Mouse (Mus musculus): ENCODE results near the gene Uhmk1. TPM values are rescaled to one million over a fixed set of nuclear protein-coding genes. Genes with fewer than 3 reads are reported as not detected.

The Uhmk1 gene
- polyA plus RNA-seq, 1 experiment: 4.5 TPM

DNA sequence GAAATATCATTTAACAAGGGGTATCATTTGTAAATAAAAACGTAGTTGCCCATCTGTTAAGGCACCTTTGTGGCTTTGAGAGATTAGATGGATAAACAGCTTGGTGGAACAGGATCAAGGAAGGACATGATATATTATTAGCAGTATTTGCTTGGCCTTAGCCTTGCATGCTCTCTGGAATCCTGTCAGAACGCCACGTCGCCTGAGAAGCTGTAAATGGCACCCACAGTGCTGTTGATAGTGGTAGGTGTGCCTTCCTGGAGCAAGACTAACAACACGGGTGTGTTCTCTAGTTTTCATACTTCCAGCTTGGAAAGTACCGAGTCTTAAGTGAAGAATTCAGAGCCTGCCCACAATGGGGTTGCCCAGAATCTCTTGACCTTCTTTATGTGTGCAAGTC lies 39.3 kb downstream of the Uhmk1 start:
- no peak for TF ChIP-seq CTCF (IDR thresholded peaks at IDR 0.05; ENCODE audit: control insufficient read depth, insufficient read depth, insufficient replicate concordance, low read depth, low read length)
- no peak for TF ChIP-seq POLR2A (IDR thresholded peaks at IDR 0.05; ENCODE audit: control insufficient read depth, low read depth, low read length)
- no peaks in the 10 kb centered on the region for H3K27me3 ChIP-seq (ENCODE audit: control insufficient read depth, insufficient read depth, low read length)
- no peak overlapping the region for H3K4me3 ChIP-seq (ENCODE audit: control insufficient read depth, low read depth, low read length)
- H3K36me3 ChIP-seq (ENCODE audit: control insufficient read depth, insufficient read depth, low read length): no peaks in the 10 kb centered on the region
- 0 out of 2 replicates have a peak overlapping the region, but pooled peaks have one; percentile 15 for H3K27ac ChIP-seq (ENCODE audit: control insufficient read depth, insufficient read depth, low read depth, low read length)
- H3K4me1 ChIP-seq (ENCODE audit: control insufficient read depth, insufficient read depth, low read length): no peaks in the 10 kb centered on the region; the same call in none of the 2 replicates

- H3K4me3 ChIP-seq (ENCODE audit: control insufficient read depth, low read depth, low read length): peak within 1 kb of the TSS; percentile 97
- TF ChIP-seq CTCF (IDR thresholded peaks at IDR 0.05; ENCODE audit: control insufficient read depth, insufficient read depth, insufficient replicate concordance, low read depth, low read length): no peak
- peak; percentile 42 for TF ChIP-seq POLR2A (IDR thresholded peaks at IDR 0.05; ENCODE audit: control insufficient read depth, low read depth, low read length)
- H3K36me3 ChIP-seq (ENCODE audit: control insufficient read depth, insufficient read depth, low read length): no peaks in the 10 kb centered on the region
- H3K27ac ChIP-seq (ENCODE audit: control insufficient read depth, insufficient read depth, low read depth, low read length): peak within 1 kb of the TSS; percentile 78
- H3K27me3 ChIP-seq (ENCODE audit: control insufficient read depth, insufficient read depth, low read length): no peaks in the 10 kb centered on the region
- no peaks in the 10 kb centered on the region; the same call in none of the 2 replicates for H3K4me1 ChIP-seq (ENCODE audit: control insufficient read depth, insufficient read depth, low read length)
Measured at GRCm38 (mm10) chr1:170174814-170175332, 40.3 kb downstream of the Uhmk1 start, which contains the start of gene Uap1. Gene Uap1 (minus strand): TSS chr1:170174957.

DNA sequence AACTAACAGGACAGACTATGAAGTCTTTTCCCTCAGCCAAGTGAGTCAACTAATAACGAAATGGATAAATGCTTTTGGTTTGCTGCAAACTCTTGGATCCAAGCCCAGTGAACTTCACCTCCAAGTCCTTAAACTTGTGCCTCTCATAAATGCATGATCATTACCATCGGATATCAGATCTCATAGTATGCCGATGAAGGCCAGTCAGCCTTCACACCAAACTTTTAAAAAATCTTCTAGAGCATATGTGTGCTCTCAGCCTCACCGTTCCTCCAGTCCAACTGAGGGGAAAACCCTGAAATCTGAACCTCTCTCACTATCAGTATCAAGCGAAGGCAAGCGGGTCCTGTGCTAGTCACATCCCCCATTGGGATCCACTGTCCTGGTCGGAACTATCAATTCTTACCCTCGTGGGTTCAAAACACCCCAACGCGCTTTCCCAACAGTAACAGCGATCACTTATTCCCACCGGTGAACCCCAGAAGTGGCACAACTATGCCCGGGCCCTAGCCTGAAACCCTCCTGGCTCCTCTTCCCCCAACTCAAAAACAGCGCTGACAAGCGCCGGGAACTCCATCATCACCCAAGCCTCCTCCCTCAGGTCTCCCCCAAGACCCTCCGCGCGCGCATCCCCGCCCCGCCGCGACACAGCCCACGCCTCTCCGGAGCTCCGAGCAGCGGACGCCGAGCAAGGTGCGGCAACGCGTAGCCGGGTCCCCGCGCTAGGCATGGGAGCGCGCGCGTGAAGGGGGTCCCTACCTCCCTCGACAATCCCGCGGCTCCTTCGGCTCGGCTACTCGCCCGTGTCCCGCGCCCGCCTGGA lies 41.0 kb downstream of the Uhmk1 start:
- Histone ChIP-seq H3K4me1 (ENCODE audit: control insufficient read depth, insufficient read depth, low read length) (no peaks in the 10 kb centered on the region; the same call in none of the 2 replicates), H3K27ac (ENCODE audit: control insufficient read depth, insufficient read depth, low read depth, low read length) (peak overlapping the region; percentile 78), H3K36me3 (ENCODE audit: control insufficient read depth, insufficient read depth, low read length) (no peaks in the 10 kb centered on the region), H3K4me3 (ENCODE audit: control insufficient read depth, low read depth, low read length) (peak overlapping the region; percentile 97), H3K27me3 (ENCODE audit: control insufficient read depth, insufficient read depth, low read length) (no peaks in the 10 kb centered on the region)
- TF ChIP-seq CTCF (IDR thresholded peaks at IDR 0.05; ENCODE audit: control insufficient read depth, insufficient read depth, insufficient replicate concordance, low read depth, low read length) (no peak), POLR2A (IDR thresholded peaks at IDR 0.05; ENCODE audit: control insufficient read depth, low read depth, low read length) (no peak; the same call in 1 of the 2 replicates)

DNA sequence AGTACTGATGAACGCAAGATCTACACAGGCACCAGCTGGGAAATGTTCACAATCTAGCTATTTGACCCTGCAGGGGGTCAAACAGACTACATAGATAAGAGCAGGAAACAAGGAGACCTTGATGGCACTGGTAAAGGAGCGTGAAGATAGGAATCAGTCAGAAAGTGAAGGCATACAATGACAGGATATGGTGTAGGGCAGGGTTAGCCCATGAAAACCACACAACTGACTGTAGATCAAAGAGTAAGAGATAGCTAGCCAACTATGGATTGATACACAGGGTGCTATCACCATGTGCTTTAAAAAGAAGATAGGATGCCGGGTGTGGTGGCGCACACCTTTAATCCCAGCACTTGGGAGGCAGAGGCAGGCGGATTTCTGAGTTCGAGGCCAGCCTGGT lies 47.4 kb downstream of the Uhmk1 start:
- Histone ChIP-seq H3K4me3 (ENCODE audit: control insufficient read depth, low read depth, low read length) (no peak overlapping the region), H3K27ac (ENCODE audit: control insufficient read depth, insufficient read depth, low read depth, low read length) (no peak overlapping the region), H3K36me3 (ENCODE audit: control insufficient read depth, insufficient read depth, low read length) (peaks cover 1% of the 10 kb centered on the region; the same call in 1 of the 2 replicates), H3K4me1 (ENCODE audit: control insufficient read depth, insufficient read depth, low read length) (no peaks in the 10 kb centered on the region), H3K27me3 (ENCODE audit: control insufficient read depth, insufficient read depth, low read length) (no peaks in the 10 kb centered on the region)
- TF ChIP-seq CTCF (IDR thresholded peaks at IDR 0.05; ENCODE audit: control insufficient read depth, insufficient read depth, insufficient replicate concordance, low read depth, low read length) (no peak), POLR2A (IDR thresholded peaks at IDR 0.05; ENCODE audit: control insufficient read depth, low read depth, low read length) (no peak)

DNA sequence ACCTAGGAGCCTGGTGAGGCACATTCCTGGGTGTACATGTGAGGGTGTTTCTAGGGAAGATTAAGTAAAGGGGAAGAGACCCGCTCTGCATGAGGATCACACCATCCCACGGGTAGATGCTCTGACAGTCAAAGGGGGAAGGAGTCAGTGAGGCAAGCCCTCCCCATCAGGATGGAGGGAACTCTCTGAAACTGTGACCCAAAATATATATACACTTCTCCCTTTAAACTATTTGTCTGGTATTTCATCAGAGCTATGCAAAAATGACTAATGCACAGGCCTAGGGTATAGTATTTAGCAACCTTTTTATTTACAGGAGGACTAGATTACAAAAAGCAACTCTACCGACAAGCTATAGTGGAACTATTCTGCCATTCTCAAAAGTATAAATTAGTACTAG lies 50.3 kb downstream of the Uhmk1 start:
- Histone ChIP-seq H3K4me3 (ENCODE audit: control insufficient read depth, low read depth, low read length) (no peak overlapping the region), H3K36me3 (ENCODE audit: control insufficient read depth, insufficient read depth, low read length) (peaks cover 1% of the 10 kb centered on the region; the same call in 1 of the 2 replicates), H3K4me1 (ENCODE audit: control insufficient read depth, insufficient read depth, low read length) (no peaks in the 10 kb centered on the region), H3K27me3 (ENCODE audit: control insufficient read depth, insufficient read depth, low read length) (no peaks in the 10 kb centered on the region), H3K27ac (ENCODE audit: control insufficient read depth, insufficient read depth, low read depth, low read length) (no peak overlapping the region)
- TF ChIP-seq CTCF (IDR thresholded peaks at IDR 0.05; ENCODE audit: control insufficient read depth, insufficient read depth, insufficient replicate concordance, low read depth, low read length) (no peak), POLR2A (IDR thresholded peaks at IDR 0.05; ENCODE audit: control insufficient read depth, low read depth, low read length) (no peak)

DNA sequence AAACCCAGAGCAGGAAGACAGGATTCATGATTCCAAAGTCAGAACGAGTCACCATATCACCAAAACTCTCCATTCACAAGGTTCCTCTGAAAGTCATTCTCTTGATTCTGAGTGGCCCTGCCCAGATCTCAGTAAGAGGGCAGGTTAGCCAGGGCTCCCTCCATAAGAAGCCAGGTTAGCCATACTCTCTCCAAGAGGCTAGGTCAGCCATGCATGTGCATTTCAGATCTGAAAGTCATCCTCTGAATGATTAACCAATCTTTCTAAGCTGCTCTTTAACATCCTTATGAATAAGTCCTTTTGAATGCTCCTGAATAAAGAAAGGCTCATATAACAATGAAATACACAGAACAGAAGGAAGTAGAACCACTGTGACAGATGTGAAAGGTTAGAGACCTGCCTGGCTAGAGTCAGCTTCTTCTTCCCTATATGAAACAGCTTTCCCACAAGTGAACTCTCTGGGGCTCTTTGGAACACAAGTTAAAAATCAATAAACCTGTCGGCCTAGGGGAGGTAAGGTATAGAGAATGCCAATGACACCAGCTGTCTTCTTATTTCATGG lies 51.1 kb downstream of the Uhmk1 start:
- Histone ChIP-seq H3K36me3 (ENCODE audit: control insufficient read depth, insufficient read depth, low read length) (peaks cover 1% of the 10 kb centered on the region; the same call in 1 of the 2 replicates), H3K27me3 (ENCODE audit: control insufficient read depth, insufficient read depth, low read length) (no peaks in the 10 kb centered on the region), H3K4me3 (ENCODE audit: control insufficient read depth, low read depth, low read length) (no peak overlapping the region), H3K27ac (ENCODE audit: control insufficient read depth, insufficient read depth, low read depth, low read length) (no peak overlapping the region), H3K4me1 (ENCODE audit: control insufficient read depth, insufficient read depth, low read length) (no peaks in the 10 kb centered on the region)
- TF ChIP-seq CTCF (IDR thresholded peaks at IDR 0.05; ENCODE audit: control insufficient read depth, insufficient read depth, insufficient replicate concordance, low read depth, low read length) (no peak), POLR2A (IDR thresholded peaks at IDR 0.05; ENCODE audit: control insufficient read depth, low read depth, low read length) (no peak)

GRCm38 (mm10) chr1:170163398-170163943 lies 51.7 kb downstream of the Uhmk1 start:
- Histone ChIP-seq H3K4me1 (ENCODE audit: control insufficient read depth, insufficient read depth, low read length) (no peaks in the 10 kb centered on the region), H3K27me3 (ENCODE audit: control insufficient read depth, insufficient read depth, low read length) (no peaks in the 10 kb centered on the region), H3K4me3 (ENCODE audit: control insufficient read depth, low read depth, low read length) (no peak overlapping the region), H3K27ac (ENCODE audit: control insufficient read depth, insufficient read depth, low read depth, low read length) (no peak overlapping the region), H3K36me3 (ENCODE audit: control insufficient read depth, insufficient read depth, low read length) (peaks cover 1% of the 10 kb centered on the region; the same call in 1 of the 2 replicates)
- TF ChIP-seq CTCF (IDR thresholded peaks at IDR 0.05; ENCODE audit: control insufficient read depth, insufficient read depth, insufficient replicate concordance, low read depth, low read length) (no peak), POLR2A (IDR thresholded peaks at IDR 0.05; ENCODE audit: control insufficient read depth, low read depth, low read length) (no peak)
